Mouse (Mus musculus) brain, embryonic 14.5 days (tissue): ENCODE data around the gene Gpr156. TPM values are rescaled to one million over a fixed set of nuclear protein-coding genes. Genes with fewer than 3 reads are reported as not detected.
A peak's percentile ranks its signal among the peaks of the same experiment; 100 is the strongest.
"Not testable (repeated sequence)": the region's sequence is repeated elsewhere in the genome, so short reads cannot be mapped to it uniquely, and the experiment has no call there.

Source experiments
- DNase-seq: peaks from one replicate; pipeline ENCODE4 v3.0.0-alpha.2; 2011; ENCODE audit warnings: low read depth
- CTCF ChIP-seq: fragments of 200-500 bp; IDR thresholded peaks from 2 replicates; pipeline ENCODE4 v1.5.1; 2012; ENCODE audit warnings: inconsistent platforms, mild to moderate bottlenecking, moderate library complexity, borderline replicate concordance; ENCODE audit not compliant: insufficient read depth, insufficient read length; ENCODE audit errors: extremely low read depth
- POLR2A ChIP-seq: fragments of 200-500 bp; IDR thresholded peaks from 2 replicates; pipeline ENCODE4 v1.6.1; 2012; ENCODE audit warnings: mild to moderate bottlenecking, inconsistent platforms, borderline replicate concordance; ENCODE audit not compliant: poor library complexity, insufficient read depth, insufficient read length, severe bottlenecking; ENCODE audit errors: extremely low read depth
- polyA plus RNA-seq: library from polyadenylated mRNA; depleted of rRNA; stranded (reverse); fragments of >200 nt; gene quantifications from 2 replicates; pipeline ENCODE4 v1.2.3, GENCODE M21; 2012

Gpr156 gene
- polyA plus RNA-seq, 1 experiment = 7.0 TPM

- no peak for TF ChIP-seq CTCF
- DNase-seq = peak; percentile 28
Observed at GRCm38 (mm10) chr16:37964380-37965070, 48.2 kb downstream of the Gpr156 start.

- no peak for DNase-seq
- TF ChIP-seq POLR2A (no peak), CTCF (no peak)
Observed at GRCm38 (mm10) chr16:37966871-37967270, 50.6 kb downstream of the Gpr156 start.

- TF ChIP-seq POLR2A (no peak), CTCF (peak; percentile 16; the same call in 1 of the 2 replicates)
- no peak for DNase-seq
Observed at GRCm38 (mm10) chr16:37967415-37967814, 51.1 kb downstream of the Gpr156 start.

- TF ChIP-seq CTCF (no peak), POLR2A (no peak)
- no peak for DNase-seq
Observed at GRCm38 (mm10) chr16:37971522-37971921, 55.2 kb downstream of the Gpr156 start.

GRCm38 (mm10) chr16:37972357-37972756 lies 56.1 kb downstream of the Gpr156 start:
- TF ChIP-seq CTCF (no peak), POLR2A (no peak)
- DNase-seq = peak; percentile 41

GRCm38 (mm10) chr16:37973239-37973638 lies 56.9 kb downstream of the Gpr156 start:
- DNase-seq = not testable (repeated sequence)

- DNase-seq = peak; percentile 86
Observed at GRCm38 (mm10) chr16:37973855-37974519, 57.7 kb downstream of the Gpr156 start.

GRCm38 (mm10) chr16:37974520-37975340 lies 58.4 kb downstream of the Gpr156 start:
- TF ChIP-seq CTCF (peak; percentile 37; the same call in 1 of the 2 replicates), POLR2A (no peak)
- peak; percentile 68 for DNase-seq

More at GRCm38 (mm10) chr16:37973855-37974519, 57.7 kb downstream of the Gpr156 start:
- no peak for TF ChIP-seq POLR2A
- no peak for TF ChIP-seq CTCF

- DNase-seq = no peak
- no peak for TF ChIP-seq CTCF
- TF ChIP-seq POLR2A = no peak
Observed at GRCm38 (mm10) chr16:37981907-37982306, 65.6 kb downstream of the Gpr156 start.

- TF ChIP-seq POLR2A (no peak), CTCF (no peak)
- no peak for DNase-seq
Observed at GRCm38 (mm10) chr16:37988211-37988865, 72.0 kb downstream of the Gpr156 start.

- TF ChIP-seq CTCF (no peak), POLR2A (no peak)
- DNase-seq = no peak
Observed at GRCm38 (mm10) chr16:37989796-37990195, 73.5 kb downstream of the Gpr156 start.
